Mouse (Mus musculus) midbrain, embryonic 16.5 days (tissue): ENCODE data around the gene Atad1. TPM values are rescaled to one million over a fixed set of nuclear protein-coding genes. Genes with fewer than 3 reads are reported as not detected.

ENCODE experiments used
- ATAC-seq: fragments of 200-750 bp; cut with Nextera tagmentation; 2 replicates; pipeline ENCODE4 v1.8.0; 2017; ENCODE audit warnings: moderate TSS enrichment
- H3K27ac ChIP-seq: fragments of 300-500 bp; sonication (generic); 2 replicates; pipeline ENCODE4 v1.5.1; 2014; ENCODE audit warnings: mild to moderate bottlenecking, low read length, mixed read lengths
- H3K27me3 ChIP-seq: fragments of 300-500 bp; sonication (generic); 2 replicates; pipeline ENCODE4 v1.6.1; 2014; ENCODE audit warnings: low read depth, low read length, mixed read lengths; ENCODE audit not compliant: control insufficient read depth, insufficient read depth
- H3K36me3 ChIP-seq: fragments of 300-500 bp; sonication (generic); 2 replicates; pipeline ENCODE4 v1.6.1; 2014; ENCODE audit warnings: mild to moderate bottlenecking, low read length, moderate library complexity, mixed read lengths; ENCODE audit not compliant: control insufficient read depth, insufficient read depth
- H3K4me1 ChIP-seq: fragments of 300-500 bp; sonication (generic); 2 replicates; pipeline ENCODE4 v1.6.1; 2014; ENCODE audit warnings: mild to moderate bottlenecking, low read length, mixed read lengths; ENCODE audit not compliant: control insufficient read depth, insufficient read depth
- H3K4me2 ChIP-seq: fragments of 300-500 bp; sonication (generic); 2 replicates; pipeline ENCODE4 v1.6.1; 2014; ENCODE audit warnings: mild to moderate bottlenecking, low read length, mixed read lengths
- H3K4me3 ChIP-seq: fragments of 300-500 bp; sonication (generic); 2 replicates; pipeline ENCODE4 v1.5.1; 2014; ENCODE audit warnings: low read depth, mild to moderate bottlenecking, low read length, moderate library complexity, mixed read lengths
- H3K9ac ChIP-seq: fragments of 300-500 bp; sonication (generic); 2 replicates; pipeline ENCODE4 v1.6.1; 2014; ENCODE audit warnings: low read depth, low read length, mixed read lengths
- H3K9me3 ChIP-seq: fragments of 300-500 bp; sonication (generic); replicated peaks from 2 replicates; pipeline ENCODE4 v1.6.1; 2014; ENCODE audit warnings: mild to moderate bottlenecking, low read length, mixed read lengths; ENCODE audit not compliant: control insufficient read depth, poor library complexity, severe bottlenecking
- WGBS: fragments of 180-500 bp; shearing (Covaris S2); extraction: QIAGEN DNeasy Blood & Tissue Kit; methylation state at CpG from one replicate; pipeline ENCODE4 v1.1.7; 2014; 5-methylcytosine and 5-hydroxymethylcytosine counted together
- polyA plus RNA-seq: library from polyadenylated mRNA; unstranded; fragments of >200 nt; fragmentation: Nextera tagmentation; extraction: Ambion mirVana; gene quantifications from 2 replicates; pipeline ENCODE4 v1.2.1, GENCODE M21; 2015

Atad1 gene
- polyA plus RNA-seq, 1 experiment from 2014 or later, result 116 TPM

- no peak overlapping the region for H3K4me3 ChIP-seq
- no peak overlapping the region for H3K27ac ChIP-seq
- peaks cover 6% of the 10 kb centered on the region for H3K4me1 ChIP-seq
- H3K4me2 ChIP-seq, result 0 out of 2 replicates have a peak overlapping the region, but pooled peaks have one; percentile 7
- WGBS, result 15% methylated on average over 10 of the region's 10 CpGs
- no peak overlapping the region for H3K9ac ChIP-seq
- ATAC-seq, result peak; percentile 75
- no peaks in the 10 kb centered on the region for H3K27me3 ChIP-seq
- H3K9me3 ChIP-seq, result no peaks in the 10 kb centered on the region
- H3K36me3 ChIP-seq, result no peaks in the 10 kb centered on the region
Measured at GRCm38 (mm10) chr19:32648019-32648571, 91.5 kb downstream of the Atad1 start.

GRCm38 (mm10) chr19:32646382-32646781, 93.2 kb downstream of the Atad1 start:
- Histone ChIP-seq H3K4me2 (no peak overlapping the region), H3K36me3 (no peaks in the 10 kb centered on the region), H3K9me3 (no peaks in the 10 kb centered on the region), H3K4me1 (peaks cover 13% of the 10 kb centered on the region), H3K9ac (no peak overlapping the region), H3K4me3 (no peak overlapping the region), H3K27ac (no peak overlapping the region), H3K27me3 (no peaks in the 10 kb centered on the region)
- WGBS, result 95% methylated on average over 3 of the region's 3 CpGs
- no peak for ATAC-seq

GRCm38 (mm10) chr19:32645939-32646338, 93.6 kb downstream of the Atad1 start:
- Histone ChIP-seq H3K36me3 (no peaks in the 10 kb centered on the region), H3K4me2 (no peak overlapping the region), H3K4me3 (no peak overlapping the region), H3K9me3 (no peaks in the 10 kb centered on the region), H3K9ac (no peak overlapping the region), H3K27ac (no peak overlapping the region), H3K4me1 (peaks cover 13% of the 10 kb centered on the region), H3K27me3 (no peaks in the 10 kb centered on the region)
- 92% methylated on average over 7 of the region's 7 CpGs for WGBS
- ATAC-seq, result no peak

GRCm38 (mm10) chr19:32643642-32644041, 95.9 kb downstream of the Atad1 start:
- Histone ChIP-seq H3K27ac (no peak overlapping the region), H3K9me3 (no peaks in the 10 kb centered on the region), H3K36me3 (no peaks in the 10 kb centered on the region), H3K4me2 (no peak overlapping the region), H3K27me3 (no peaks in the 10 kb centered on the region), H3K4me3 (no peak overlapping the region), H3K9ac (no peak overlapping the region), H3K4me1 (peaks cover 13% of the 10 kb centered on the region)
- WGBS, result 95% methylated on average over 3 of the region's 3 CpGs
- ATAC-seq, result no peak

GRCm38 (mm10) chr19:32641995-32642394, 97.6 kb downstream of the Atad1 start:
- ATAC-seq, result 0 out of 2 replicates have a peak, but pooled peaks have one; percentile 47
- Histone ChIP-seq H3K4me3 (no peak overlapping the region), H3K36me3 (no peaks in the 10 kb centered on the region), H3K27ac (no peak overlapping the region), H3K4me2 (no peak overlapping the region), H3K9me3 (no peaks in the 10 kb centered on the region), H3K27me3 (no peaks in the 10 kb centered on the region), H3K4me1 (peaks cover 16% of the 10 kb centered on the region), H3K9ac (no peak overlapping the region)
- 19% methylated on average over 8 of the region's 8 CpGs for WGBS

GRCm38 (mm10) chr19:32641535-32641934, 98.1 kb downstream of the Atad1 start:
- ATAC-seq, result no peak

GRCm38 (mm10) chr19:32638276-32638903, 101.2 kb downstream of the Atad1 start:
- H3K36me3 ChIP-seq, result no peaks in the 10 kb centered on the region
- H3K9me3 ChIP-seq, result no peaks in the 10 kb centered on the region
- ATAC-seq, result peak; percentile 41; the same call in 1 of the 2 replicates
- no peak overlapping the region for H3K4me3 ChIP-seq
- no peak overlapping the region for H3K27ac ChIP-seq
- no peak overlapping the region for H3K9ac ChIP-seq
- H3K4me2 ChIP-seq, result peak overlapping the region; percentile 37
- H3K27me3 ChIP-seq, result no peaks in the 10 kb centered on the region
- H3K4me1 ChIP-seq, result peaks cover 16% of the 10 kb centered on the region
- WGBS, result 25% methylated on average over 13 of the region's 13 CpGs

More at GRCm38 (mm10) chr19:32641535-32641934, 98.1 kb downstream of the Atad1 start:
- Histone ChIP-seq H3K4me1 (peaks cover 16% of the 10 kb centered on the region), H3K4me2 (no peak overlapping the region), H3K36me3 (no peaks in the 10 kb centered on the region), H3K9me3 (no peaks in the 10 kb centered on the region), H3K27ac (no peak overlapping the region), H3K4me3 (no peak overlapping the region), H3K9ac (no peak overlapping the region), H3K27me3 (no peaks in the 10 kb centered on the region)
- 74% methylated on average over 7 of the region's 7 CpGs for WGBS

GRCm38 (mm10) chr19:32637357-32638275, 102.0 kb downstream of the Atad1 start:
- WGBS, result 60% methylated on average over 15 of the region's 16 CpGs

More at GRCm38 (mm10) chr19:32637357-32638275, 102.0 kb downstream of the Atad1 start:
- no peak overlapping the region for H3K4me3 ChIP-seq
- H3K4me2 ChIP-seq, result peak overlapping the region; percentile 37
- H3K36me3 ChIP-seq, result no peaks in the 10 kb centered on the region
- H3K9me3 ChIP-seq, result no peaks in the 10 kb centered on the region
- no peak overlapping the region for H3K27ac ChIP-seq
- peaks cover 16% of the 10 kb centered on the region for H3K4me1 ChIP-seq
- H3K9ac ChIP-seq, result no peak overlapping the region
- H3K27me3 ChIP-seq, result no peaks in the 10 kb centered on the region
- peak; percentile 52; the same call in 1 of the 2 replicates for ATAC-seq
